Mouse (Mus musculus): ENCODE measurements at regions not wholly inside any gene's neighbourhood (a gene's known extent, or its start where the extent isn't known, plus 50 kb on each side); places are given as distances from the start of the nearest gene placed in this dataset.

GRCm38 (mm10) chr12:46609580-46610311 lies 209.0 kb downstream of the Nova1 start:
- Histone ChIP-seq H3K36me3 (replicated peaks; ENCODE audit: control insufficient read depth, insufficient read depth, low read length) (no peaks in the 10 kb centered on the region), H3K9me3 (replicated peaks; ENCODE audit: control insufficient read depth, low read length) (no peaks in the 10 kb centered on the region), H3K4me1 (ENCODE audit: control insufficient read depth, insufficient read depth) (no peaks in the 10 kb centered on the region), H3K27me3 (ENCODE audit: control insufficient read depth, insufficient read depth, low read length) (no peaks in the 10 kb centered on the region), H3K4me3 (ENCODE audit: low read depth, low read length) (no peak overlapping the region), H3K27ac (ENCODE audit: low read depth) (no peak overlapping the region), H3K4me2 (ENCODE audit: low read depth, low read length) (no peak overlapping the region), H3K9ac (replicated peaks; ENCODE audit: low read depth, low read length) (no peak overlapping the region)
- WGBS: 26% methylated on average over 12 of the region's 12 CpGs
- DNase-seq (ENCODE audit: low spot score) (no peak), ATAC-seq (ENCODE audit: insufficient read depth, low read depth) (no peak)
- TF ChIP-seq EP300 (IDR thresholded peaks at IDR 0.05; ENCODE audit: low read depth) (no peak), CTCF (IDR thresholded peaks at IDR 0.05; ENCODE audit: low read depth) (no peak)

- Histone ChIP-seq H3K4me3 (ENCODE audit: low read depth, low read length) (no peak overlapping the region), H3K36me3 (replicated peaks; ENCODE audit: control insufficient read depth, insufficient read depth, low read length) (no peaks in the 10 kb centered on the region), H3K9me3 (replicated peaks; ENCODE audit: control insufficient read depth, low read length) (no peaks in the 10 kb centered on the region), H3K4me2 (ENCODE audit: low read depth, low read length) (no peak overlapping the region), H3K4me1 (ENCODE audit: control insufficient read depth, insufficient read depth) (no peaks in the 10 kb centered on the region), H3K9ac (replicated peaks; ENCODE audit: low read depth, low read length) (no peak overlapping the region), H3K27me3 (ENCODE audit: control insufficient read depth, insufficient read depth, low read length) (no peaks in the 10 kb centered on the region), H3K27ac (ENCODE audit: low read depth) (no peak overlapping the region)
- DNase-seq (ENCODE audit: low spot score) (no peak), ATAC-seq (ENCODE audit: insufficient read depth, low read depth) (no peak)
- TF ChIP-seq CTCF (IDR thresholded peaks at IDR 0.05; ENCODE audit: low read depth): no peak
- no peak for TF ChIP-seq EP300 (IDR thresholded peaks at IDR 0.05; ENCODE audit: low read depth)
- 69% methylated on average over 10 of the region's 10 CpGs for WGBS
These were observed 210.3 kb downstream of the Nova1 start for GRCm38 (mm10) chr12:46608290-46608910.

- Histone ChIP-seq H3K36me3 (replicated peaks; ENCODE audit: control insufficient read depth, insufficient read depth, low read length) (no peaks in the 10 kb centered on the region), H3K4me3 (ENCODE audit: low read depth, low read length) (no peak overlapping the region), H3K4me2 (ENCODE audit: low read depth, low read length) (no peak overlapping the region), H3K9me3 (replicated peaks; ENCODE audit: control insufficient read depth, low read length) (no peaks in the 10 kb centered on the region; the same call in 1 of the 2 replicates), H3K4me1 (ENCODE audit: control insufficient read depth, insufficient read depth) (no peaks in the 10 kb centered on the region), H3K27ac (ENCODE audit: low read depth) (no peak overlapping the region), H3K9ac (replicated peaks; ENCODE audit: low read depth, low read length) (no peak overlapping the region), H3K27me3 (ENCODE audit: control insufficient read depth, insufficient read depth, low read length) (no peaks in the 10 kb centered on the region)
- no peak for TF ChIP-seq CTCF (IDR thresholded peaks at IDR 0.05; ENCODE audit: low read depth)
- no peak for TF ChIP-seq EP300 (IDR thresholded peaks at IDR 0.05; ENCODE audit: low read depth)
- 21% methylated on average over 4 of the region's 4 CpGs for WGBS
- ATAC-seq (ENCODE audit: insufficient read depth, low read depth) (no peak), DNase-seq (ENCODE audit: low spot score) (no peak)
These were observed 221.5 kb downstream of the Nova1 start for GRCm38 (mm10) chr12:46597200-46597599.

DNA sequence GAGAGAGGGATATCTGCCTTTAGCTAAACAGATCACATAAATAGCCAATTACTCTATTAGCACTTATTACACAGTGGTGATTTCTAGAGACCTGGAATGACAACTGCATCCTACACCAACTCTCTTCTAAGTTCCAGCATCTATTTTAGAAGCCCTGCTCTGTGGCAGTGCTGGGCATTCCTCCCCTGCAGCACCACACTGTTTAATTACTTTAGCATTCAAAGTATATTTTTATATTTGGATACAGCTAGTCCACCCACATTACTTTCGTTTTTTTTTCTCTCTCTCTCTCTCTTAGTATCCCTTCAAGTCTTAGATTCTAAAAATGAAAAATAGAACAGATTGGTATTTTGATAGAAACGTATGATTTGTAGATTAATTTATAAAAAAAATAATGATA lies 250.1 kb downstream of the Nova1 start:
- no peak overlapping the region for H3K4me2 ChIP-seq (ENCODE audit: low read depth, low read length)
- no peak overlapping the region for H3K9ac ChIP-seq (replicated peaks; ENCODE audit: low read depth, low read length)
- ATAC-seq (ENCODE audit: insufficient read depth, low read depth) (no peak), DNase-seq (ENCODE audit: low spot score) (no peak)
- H3K4me1 ChIP-seq (ENCODE audit: control insufficient read depth, insufficient read depth): no peaks in the 10 kb centered on the region
- WGBS: 50% methylated on average over 2 of the region's 2 CpGs
- H3K4me3 ChIP-seq (ENCODE audit: low read depth, low read length): no peak overlapping the region
- H3K9me3 ChIP-seq (replicated peaks; ENCODE audit: control insufficient read depth, low read length): no peaks in the 10 kb centered on the region
- H3K27ac ChIP-seq (ENCODE audit: low read depth): no peak overlapping the region
- TF ChIP-seq CTCF (IDR thresholded peaks at IDR 0.05; ENCODE audit: low read depth) (no peak), EP300 (IDR thresholded peaks at IDR 0.05; ENCODE audit: low read depth) (no peak)
- H3K36me3 ChIP-seq (replicated peaks; ENCODE audit: control insufficient read depth, insufficient read depth, low read length): no peaks in the 10 kb centered on the region
- H3K27me3 ChIP-seq (ENCODE audit: control insufficient read depth, insufficient read depth, low read length): no peaks in the 10 kb centered on the region

GRCm38 (mm10) chr12:46566324-46566723 lies 252.4 kb downstream of the Nova1 start:
- no peak overlapping the region for H3K4me3 ChIP-seq (ENCODE audit: low read depth, low read length)
- H3K9ac ChIP-seq (replicated peaks; ENCODE audit: low read depth, low read length): no peak overlapping the region
- H3K9me3 ChIP-seq (replicated peaks; ENCODE audit: control insufficient read depth, low read length): no peaks in the 10 kb centered on the region
- no peaks in the 10 kb centered on the region for H3K36me3 ChIP-seq (replicated peaks; ENCODE audit: control insufficient read depth, insufficient read depth, low read length)
- 49% methylated on average over 2 of the region's 2 CpGs for WGBS
- DNase-seq (ENCODE audit: low spot score) (no peak), ATAC-seq (ENCODE audit: insufficient read depth, low read depth) (no peak)
- no peak overlapping the region for H3K27ac ChIP-seq (ENCODE audit: low read depth)
- H3K4me1 ChIP-seq (ENCODE audit: control insufficient read depth, insufficient read depth): no peaks in the 10 kb centered on the region
- no peak overlapping the region for H3K4me2 ChIP-seq (ENCODE audit: low read depth, low read length)
- no peaks in the 10 kb centered on the region for H3K27me3 ChIP-seq (ENCODE audit: control insufficient read depth, insufficient read depth, low read length)
- TF ChIP-seq CTCF (IDR thresholded peaks at IDR 0.05; ENCODE audit: low read depth): no peak
- TF ChIP-seq EP300 (IDR thresholded peaks at IDR 0.05; ENCODE audit: low read depth): no peak
